Mouse (Mus musculus) ES-E14 (cell line): ENCODE measurements around the gene Ciz1.

ENCODE experiments used
- MAFK ChIP-seq: IDR thresholded peaks from 2 replicates; pipeline ENCODE4 v1.6.1; 2014; ENCODE audit warnings: mild to moderate bottlenecking, low read depth, low read length, inconsistent platforms; ENCODE audit not compliant: insufficient read depth
- ZC3H11A ChIP-seq: IDR thresholded peaks from 2 replicates; pipeline ENCODE4 v1.6.1; 2012; ENCODE audit warnings: low read depth, mild to moderate bottlenecking, inconsistent platforms, low read length, borderline replicate concordance

DNA sequence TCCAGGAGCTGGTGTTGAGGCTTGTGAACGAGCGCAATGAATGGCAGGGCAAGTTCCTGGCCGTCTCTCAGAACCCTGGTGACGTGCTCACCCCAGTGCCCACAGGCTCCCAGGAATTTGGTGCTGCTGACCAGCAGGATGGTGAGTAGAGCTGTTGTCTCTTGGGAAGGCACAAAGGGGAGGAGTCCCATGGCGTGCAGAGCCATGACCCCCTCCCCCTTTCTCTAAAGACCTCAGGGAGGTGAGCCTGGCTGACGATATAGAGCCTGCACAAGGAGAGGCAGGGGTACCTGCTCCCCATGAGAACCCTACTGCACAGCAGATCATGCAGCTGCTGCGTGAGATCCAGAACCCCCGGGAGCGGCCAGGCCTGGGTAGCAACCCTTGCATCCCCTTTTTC is 46.0 kb upstream of the Ciz1 start:
- no peak for TF ChIP-seq ZC3H11A
- no peak for TF ChIP-seq MAFK
